Mouse (Mus musculus) mouse embryonic stem cell (cell line): ENCODE data around the gene C1ql4.
"Not testable (repeated sequence)": the region's sequence is repeated elsewhere in the genome, so short reads cannot be mapped to it uniquely, and the experiment has no call there.

Source experiments
- in situ Hi-C, 2 experiments: fragments of 300-500 bp; cut with MboI; formaldehyde crosslinking; loops; 1 replicate in 1 of 2; 3 replicates in 1 of 2; pipeline ENCODE4 v1.14.3; 2019 to 2020; ENCODE audit warnings: low sequenced_read_pairs in 2 of 2, low pct_unique_long_range_greater_than_20kb in 1 of 2, mixed read lengths in 1 of 2; ENCODE audit not compliant: unreplicated experiment in 1 of 2

C1ql4 gene

DNA sequence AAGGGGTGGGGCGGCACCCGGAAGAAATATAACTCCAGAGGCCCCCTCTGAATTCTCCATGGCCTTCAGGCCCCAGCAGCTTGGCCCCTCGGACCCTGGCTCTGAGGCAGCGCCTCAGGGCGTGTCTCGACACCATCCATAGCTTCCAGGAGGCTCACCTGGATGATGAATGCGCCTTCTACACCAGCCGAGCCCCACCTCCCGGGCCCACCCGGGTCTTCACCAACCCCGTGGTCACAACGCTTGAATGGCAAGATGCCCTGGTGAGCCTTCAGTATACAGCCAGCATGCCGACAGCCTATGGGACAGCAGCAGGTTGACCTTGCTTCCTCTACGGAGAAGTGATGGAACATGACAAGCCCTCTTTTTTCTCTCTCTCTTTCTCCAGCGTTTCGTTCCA is 4.8 kb downstream of the C1ql4 start:
- in situ Hi-C loops = no loop called here

DNA sequence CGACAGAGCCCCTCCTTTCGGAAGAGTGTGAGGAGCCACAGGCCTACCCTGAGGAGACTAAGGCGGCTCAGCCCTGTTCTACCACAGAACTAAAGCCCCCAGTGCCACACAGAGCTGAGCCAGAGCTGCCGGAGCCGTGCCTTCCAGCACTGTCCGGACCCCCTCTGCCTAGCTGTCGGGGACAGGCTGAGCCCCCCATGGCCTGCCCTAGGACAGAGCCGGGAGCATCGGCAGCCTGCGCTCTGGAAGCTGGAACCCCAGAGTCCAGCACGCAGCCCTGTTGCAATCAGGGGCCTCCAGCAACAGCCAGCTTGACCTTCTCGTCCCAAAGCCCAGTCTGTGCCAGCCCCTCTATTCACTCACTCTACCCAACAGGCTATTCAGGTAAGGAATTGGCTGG is 5.3 kb downstream of the C1ql4 start:
- in situ Hi-C loops = no loop called here

DNA sequence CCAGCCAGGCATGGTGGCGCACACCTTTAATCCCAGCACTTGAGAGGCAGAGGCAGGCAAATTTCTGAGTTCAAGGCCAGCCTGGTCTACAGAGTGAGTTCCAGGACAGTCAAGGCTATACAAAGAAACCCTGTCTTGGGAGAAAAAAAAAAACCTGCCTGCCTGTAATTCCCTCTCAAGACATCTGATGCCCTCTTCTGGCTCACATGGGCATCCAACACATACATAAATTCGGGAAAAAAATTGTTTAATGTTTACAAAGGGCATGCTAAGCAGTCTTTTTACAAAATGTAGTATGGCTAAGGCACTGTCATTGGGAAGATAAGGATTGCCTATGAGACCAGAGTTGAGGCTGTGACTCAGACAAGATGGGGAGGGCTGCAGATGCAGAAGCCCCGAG is 7.8 kb downstream of the C1ql4 start:
- in situ Hi-C loops = no loop called here

DNA sequence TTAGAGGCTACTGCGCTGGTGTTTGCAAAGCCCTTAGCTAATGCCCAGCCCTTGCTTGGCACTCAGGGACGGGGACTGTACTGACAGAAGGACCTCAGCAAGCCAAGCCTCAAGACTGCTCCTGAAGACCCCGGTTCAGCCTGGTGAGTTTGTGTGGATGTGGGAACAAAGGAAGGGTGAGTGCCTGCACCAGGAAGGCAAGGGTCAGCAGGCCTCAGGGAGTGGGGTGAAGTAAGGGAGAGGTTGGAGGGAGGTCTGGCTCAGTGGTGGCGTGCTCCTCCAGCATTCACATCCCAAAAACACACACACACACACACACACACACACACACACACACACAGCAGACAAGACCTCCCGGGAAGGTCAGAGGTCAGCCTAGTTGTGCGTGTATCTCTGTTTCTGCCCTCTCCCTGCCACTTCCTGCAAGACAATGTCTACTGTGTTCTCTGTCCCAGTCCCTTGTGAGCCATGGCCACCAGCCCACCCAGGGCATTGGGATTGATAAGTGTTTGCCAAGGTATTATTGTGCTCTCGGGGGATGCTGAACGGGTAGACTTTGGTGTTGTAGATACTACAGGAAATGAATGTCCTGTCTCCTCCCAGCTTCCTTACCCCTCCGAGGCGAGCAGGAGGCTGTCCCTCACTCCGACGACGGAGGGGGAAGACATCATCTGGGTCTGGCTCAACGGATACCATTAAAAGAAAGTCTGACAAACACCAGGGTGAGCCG is 9.3 kb downstream of the C1ql4 start:
- in situ Hi-C loops = no loop called here

DNA sequence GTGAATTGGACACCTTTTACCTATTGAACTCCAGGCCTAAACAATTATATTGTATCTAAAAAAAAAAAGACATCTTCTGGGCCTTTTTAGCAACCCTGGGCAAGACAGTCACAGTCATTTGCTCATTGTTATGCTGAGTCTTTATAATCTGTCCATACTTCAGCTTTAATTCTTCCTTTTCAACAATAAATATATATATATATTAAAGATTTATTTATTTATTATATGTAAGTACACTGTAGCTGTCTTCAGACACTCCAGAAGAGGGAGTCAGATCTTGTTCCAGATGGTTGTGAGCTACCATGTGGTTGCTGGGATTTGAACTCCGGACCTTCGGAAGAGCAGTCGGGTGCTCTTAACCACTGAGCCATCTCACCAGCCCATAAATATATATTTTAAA is 11.6 kb downstream of the C1ql4 start:
- in situ Hi-C loops = not testable (repeated sequence)

DNA sequence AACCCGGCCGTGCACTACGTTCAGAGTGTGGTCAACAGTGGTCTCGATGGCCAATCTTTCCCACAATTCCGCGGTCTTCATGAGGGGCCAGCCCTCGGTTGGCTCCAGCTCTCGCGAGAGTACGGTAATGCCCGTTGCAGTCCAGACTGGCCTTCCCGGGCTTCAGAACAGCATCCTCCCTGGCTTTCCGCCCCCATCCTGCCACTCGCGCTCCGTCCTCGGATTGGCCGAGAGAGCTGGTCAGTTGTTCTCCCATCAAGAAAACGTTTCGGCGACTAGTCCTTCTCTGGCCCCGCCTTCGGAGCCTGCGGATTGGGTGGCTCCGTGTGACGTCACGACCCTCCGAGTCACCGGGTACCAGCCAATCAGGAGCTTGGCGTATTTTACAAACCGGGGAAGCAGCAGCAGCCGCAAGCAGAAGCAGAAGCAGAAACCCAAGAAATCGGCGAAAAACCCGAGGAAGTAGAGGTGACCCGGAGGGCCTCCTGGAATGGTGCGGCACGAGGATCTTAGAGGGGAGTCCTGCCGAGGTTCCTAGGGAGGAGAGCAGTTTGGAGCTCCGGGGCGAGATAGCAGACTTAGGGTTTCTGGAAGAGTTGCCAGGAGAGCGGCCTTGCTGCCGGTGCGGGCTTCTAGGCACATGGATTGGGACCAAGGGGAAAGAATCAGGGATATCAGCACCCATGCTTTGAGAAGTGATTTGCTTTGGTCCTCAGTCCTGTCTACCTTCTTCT is 12.8 kb downstream of the C1ql4 start:
- in situ Hi-C loops = no loop called here

DNA sequence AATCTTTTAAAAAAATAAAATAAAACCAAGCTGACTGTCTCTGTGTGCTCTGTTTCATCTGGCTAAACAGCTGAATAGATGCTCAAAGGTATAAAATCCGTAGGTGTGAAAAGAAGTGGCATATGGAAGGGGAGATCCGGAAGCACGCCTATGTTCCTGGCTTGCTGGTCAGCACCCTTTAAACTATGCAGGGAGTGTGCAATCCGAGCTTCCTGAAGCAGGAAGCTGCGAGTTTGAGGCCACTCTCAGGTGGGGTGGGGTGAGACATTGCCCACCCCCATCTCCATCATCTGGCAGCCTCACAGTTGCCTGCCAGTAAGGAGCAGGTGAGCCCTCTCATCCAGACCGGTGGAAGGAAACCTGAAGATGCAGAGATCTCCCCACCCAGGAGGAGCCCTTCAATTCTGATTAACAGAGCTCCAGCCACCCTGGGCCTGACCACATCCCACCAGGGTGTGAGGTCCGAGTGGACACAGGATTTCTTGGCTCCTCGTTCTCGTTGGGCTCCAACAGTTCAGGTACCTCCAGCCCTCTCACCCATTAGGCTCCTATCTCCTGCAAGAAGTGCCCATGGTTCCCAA is 13.5 kb downstream of the C1ql4 start, which contains the start of gene Troap:
Gene Troap (plus strand): TSS at position 557 of the 581 bp plus-strand sequence.
- in situ Hi-C loops = no loop called here

DNA sequence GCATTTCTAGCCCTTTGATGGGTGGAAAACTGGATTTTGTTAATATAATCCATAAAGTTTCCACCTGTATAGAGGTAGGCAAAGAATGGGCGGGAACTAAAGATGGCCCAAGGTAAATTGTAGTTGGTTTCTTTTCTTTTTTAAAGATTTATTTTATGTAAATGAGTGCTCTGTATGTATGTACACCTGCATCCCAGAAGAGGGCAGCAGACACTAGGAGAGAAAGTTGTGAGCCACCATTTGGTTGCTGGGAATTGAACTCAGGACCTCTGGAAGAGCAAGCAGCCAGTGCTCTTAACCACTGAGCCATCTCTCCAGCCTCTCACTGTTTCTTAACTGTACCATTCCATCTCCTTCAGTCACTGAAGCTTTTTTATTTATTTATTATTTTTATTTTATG is 15.6 kb downstream of the C1ql4 start:
- in situ Hi-C loops = no loop called here

DNA sequence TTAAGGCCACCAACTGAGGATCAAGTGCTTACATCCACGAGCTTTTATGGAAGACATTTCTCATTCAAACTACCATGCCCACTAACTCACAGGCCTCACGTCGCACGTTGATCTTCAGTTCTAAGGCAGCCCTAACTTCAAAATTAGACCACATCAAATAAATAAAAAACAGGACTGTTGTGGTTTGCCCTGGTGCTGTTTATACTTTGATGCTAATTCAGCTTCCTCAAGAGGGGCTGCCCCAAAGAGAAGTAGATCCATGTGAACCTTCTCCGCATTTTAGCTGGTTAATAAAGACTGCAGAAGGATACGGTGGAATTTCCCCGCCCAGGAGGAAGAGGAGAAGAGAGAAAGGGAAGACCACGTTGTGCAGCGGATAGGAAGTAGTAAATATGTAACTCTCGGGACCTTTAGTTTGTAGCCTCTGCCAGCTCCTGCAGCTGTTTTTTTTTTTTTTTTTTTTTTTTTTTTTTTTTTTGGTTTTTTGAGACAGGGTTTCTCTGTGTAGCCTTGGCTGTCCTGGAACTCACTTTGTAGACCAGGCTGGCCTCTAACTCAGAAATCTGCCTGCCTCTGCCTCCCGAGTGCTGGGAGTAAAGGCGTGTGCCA is 22.0 kb downstream of the C1ql4 start:
- in situ Hi-C loops = no loop called here

DNA sequence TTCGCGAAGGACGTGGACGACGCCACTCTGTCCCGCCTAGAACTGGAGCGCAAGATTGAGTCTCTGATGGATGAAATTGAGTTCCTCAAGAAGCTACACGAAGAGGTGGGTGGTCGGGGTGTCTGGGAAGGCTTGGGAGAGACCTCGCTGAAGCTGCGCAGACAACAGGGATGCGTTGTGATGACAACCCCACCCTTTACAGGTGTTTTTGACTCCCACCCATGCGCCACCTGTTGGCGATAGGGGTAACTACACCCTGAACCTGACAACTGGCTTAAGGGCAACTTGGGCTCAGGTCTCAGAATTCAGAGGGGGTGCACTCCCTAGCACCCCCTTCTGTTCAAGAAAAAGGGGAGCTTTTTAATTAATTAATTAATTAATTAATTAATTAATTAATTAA is 31.3 kb downstream of the C1ql4 start:
- in situ Hi-C loops = no loop called here

DNA sequence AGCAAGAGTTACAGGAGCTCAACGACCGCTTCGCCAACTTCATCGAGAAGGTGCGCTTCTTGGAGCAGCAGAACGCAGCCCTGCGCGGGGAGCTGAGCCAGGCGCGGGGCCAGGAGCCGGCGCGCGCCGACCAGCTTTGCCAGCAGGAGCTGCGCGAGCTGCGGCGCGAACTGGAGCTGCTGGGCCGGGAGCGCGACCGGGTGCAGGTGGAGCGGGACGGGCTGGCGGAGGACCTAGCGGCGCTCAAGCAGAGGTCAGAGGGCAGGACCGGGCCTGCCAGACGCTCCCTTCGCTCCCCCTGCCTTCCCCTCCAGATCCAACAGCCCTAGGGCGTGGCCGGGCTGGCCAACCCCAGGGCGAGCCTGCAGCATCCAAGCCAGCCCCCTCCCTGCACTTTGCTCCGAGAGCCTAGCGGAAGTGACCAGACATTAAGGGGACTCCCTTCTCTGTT is 32.1 kb downstream of the C1ql4 start:
- in situ Hi-C loops = no loop called here

DNA sequence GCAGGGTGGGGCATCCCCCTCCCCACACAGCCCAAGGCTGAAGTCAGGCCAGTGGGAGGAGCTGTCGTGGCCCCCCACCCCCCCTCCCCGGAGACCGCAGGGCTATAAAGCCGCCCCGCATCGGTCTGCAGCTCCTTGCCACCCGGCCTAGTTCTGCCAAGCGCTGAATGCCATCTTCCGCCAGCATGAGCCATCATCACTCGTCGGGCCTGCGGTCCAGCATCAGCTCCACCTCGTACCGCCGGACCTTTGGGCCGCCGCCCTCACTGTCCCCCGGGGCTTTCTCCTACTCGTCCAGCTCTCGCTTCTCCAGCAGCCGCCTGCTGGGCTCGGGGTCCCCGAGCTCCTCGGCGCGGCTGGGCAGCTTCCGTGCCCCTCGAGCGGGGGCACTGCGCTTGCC is 32.6 kb downstream of the C1ql4 start, which contains the start of gene Prph:
Gene Prph (plus strand): TSS at position 135 of the 400 bp plus-strand sequence.
- in situ Hi-C loops = no loop called here

DNA sequence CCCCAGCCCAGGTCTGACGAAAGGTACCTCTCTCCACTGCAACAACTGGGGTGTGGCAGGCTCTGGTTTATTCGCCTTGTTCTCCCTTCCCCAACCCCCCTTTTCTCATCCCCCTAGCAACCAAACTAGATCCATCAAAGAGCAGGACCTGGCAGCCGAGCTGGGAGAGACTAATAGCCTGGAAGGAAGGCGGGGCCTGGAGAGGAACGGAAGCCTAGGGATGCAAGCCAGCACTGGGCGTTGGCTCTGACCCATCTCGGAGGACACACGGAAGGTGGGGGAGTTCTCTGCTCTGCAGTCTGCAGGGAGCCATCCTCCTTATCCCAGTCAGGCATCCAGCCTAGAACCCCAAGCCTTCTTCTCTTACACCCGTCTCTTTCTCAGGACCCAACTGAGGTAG is 34.2 kb downstream of the C1ql4 start:
- in situ Hi-C loops = no loop called here

DNA sequence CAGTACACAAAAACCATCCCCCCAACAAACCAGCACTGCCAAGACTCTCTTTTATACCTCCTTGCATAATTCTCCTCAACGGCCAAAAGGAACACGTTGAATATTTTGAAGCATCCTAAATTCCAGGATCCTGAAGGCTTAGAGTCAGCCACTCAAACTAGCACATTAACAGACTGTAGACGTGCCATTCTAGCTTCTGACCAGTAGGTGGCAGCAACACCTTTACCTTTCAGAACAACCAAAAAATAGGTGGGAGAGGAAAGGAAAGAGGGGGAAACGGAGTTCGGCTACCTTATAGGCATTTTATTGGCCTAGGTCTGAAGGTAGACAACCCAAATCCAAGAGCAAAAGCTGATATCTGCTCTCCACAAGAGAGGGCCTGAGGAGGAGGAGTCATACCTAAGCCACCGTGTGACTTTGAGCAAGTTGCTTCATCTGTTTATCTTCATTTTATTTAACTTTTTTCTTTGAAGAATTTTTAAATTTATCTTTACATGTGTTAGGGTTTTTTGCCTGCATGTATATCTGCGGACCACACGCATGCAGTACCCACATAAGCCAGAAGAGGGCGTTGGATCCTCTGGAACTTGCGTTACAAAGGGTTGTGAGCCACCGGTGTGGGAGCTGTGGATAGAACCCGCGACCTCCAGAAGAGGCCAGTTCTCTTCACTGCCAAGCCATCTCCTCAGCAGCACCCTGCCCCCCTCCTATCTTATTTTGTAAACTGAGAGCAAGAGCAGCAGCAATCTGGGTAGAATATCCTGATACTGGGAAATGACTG is 38.0 kb downstream of the C1ql4 start:
- in situ Hi-C loops = no loop called here

DNA sequence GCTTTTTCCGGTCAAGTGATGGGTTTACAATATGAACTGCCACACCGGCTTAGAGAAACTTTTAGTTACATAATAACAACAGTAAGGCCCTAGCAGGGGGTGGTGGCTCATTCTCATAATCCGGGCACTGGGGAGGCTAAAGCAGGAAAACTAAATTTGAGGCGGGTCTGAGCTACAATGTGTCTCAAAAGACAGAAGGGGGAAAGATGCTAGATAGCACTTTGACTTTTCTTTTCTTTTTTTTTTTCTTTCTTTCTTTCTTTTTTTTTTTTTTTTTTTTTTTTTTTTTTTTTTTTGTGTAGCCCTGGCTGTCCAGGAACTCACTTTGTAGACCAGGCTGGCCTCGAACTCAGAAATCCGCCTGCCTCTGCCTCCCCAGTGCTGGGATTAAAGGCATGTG is 41.9 kb downstream of the C1ql4 start:
- in situ Hi-C loops = not testable (repeated sequence)

DNA sequence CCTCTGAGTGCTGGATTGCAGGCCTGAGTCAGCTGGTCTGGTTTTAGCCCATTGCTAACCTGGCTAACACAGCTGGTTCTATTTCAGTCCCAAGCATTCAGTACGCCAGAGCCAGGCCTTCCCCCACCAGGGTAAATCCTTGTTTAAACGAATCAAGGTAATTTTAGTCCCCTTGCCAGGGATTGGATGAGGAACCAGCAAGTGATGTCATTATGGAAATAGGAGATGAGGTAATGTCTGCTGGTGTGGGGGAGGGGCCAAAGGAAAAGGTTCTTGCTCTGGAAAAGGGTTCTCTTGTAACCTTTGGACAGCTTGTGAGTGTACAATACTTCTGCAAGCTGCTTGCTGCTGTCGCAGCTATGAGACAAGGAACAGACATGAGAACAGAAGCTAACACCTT is 42.8 kb downstream of the C1ql4 start:
- in situ Hi-C loops = no loop called here

DNA sequence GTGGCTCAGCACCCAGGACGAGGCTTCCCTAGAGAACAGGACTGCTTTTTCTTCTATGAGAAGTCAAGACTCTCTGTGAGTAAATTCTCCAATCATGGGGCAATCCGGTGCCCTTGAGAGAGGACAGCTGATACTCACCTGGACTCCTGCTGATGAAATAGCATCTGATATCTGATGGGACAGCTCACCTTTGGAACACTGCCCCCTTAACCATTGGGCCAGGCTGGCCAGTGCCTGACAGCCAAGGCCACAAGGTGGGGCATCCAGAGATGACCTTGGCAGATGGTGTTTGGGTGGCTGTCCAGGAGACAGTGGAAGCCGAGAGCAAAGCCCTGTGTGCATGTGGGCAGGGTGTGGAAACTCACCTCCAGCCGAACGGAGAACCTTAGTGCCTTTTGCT is 45.3 kb downstream of the C1ql4 start:
- in situ Hi-C loops = no loop called here
